Mouse (Mus musculus): Measurements from ENCODE around the gene Pfkl.

DNA sequence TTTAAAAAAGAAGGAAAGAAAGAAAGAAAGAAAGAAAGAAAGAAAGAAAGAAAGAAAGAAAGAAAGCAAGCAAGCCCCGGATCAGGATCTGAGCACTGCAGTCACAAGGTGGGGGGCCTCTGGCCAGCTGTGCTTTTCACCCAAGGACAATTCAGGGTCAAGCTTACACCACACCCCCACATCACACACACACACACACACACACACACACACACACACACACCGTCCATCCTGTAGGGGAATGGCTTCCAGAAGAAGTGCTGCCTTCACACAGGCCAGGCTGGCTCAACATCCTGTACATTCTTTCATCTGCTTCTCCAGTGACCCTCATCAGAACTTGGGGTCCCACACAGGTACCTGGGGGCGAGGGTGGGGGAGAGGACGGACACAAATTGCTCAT is 9.4 kb upstream of the Pfkl start:
- no peak for TF ChIP-seq ZNF384 (IDR thresholded peaks at IDR 0.05; ENCODE audit: low read depth, low read length)
- no peak for TF ChIP-seq HCFC1 (IDR thresholded peaks at IDR 0.05; ENCODE audit: borderline replicate concordance, insufficient read depth, low read length)
- no peak for TF ChIP-seq MAFK (IDR thresholded peaks at IDR 0.05; ENCODE audit: insufficient read depth, low read depth, low read length)
